Mouse (Mus musculus): ENCODE measurements around the gene Kctd5.

- TF ChIP-seq CTCF (IDR thresholded peaks at IDR 0.05; ENCODE audit: low read depth, low read length) (no peak), POLR2AphosphoS5 (IDR thresholded peaks at IDR 0.05; ENCODE audit: insufficient replicate concordance, low read depth, low read length) (no peak), GATA1 (IDR thresholded peaks at IDR 0.05; ENCODE audit: borderline replicate concordance, low read length) (no peak), TAL1 (conservative IDR thresholded peaks at IDR 0.05; ENCODE audit: low read depth, low read length) (no peak)
Observed at GRCm38 (mm10) chr17:24004071-24004665, 69.1 kb downstream of the Kctd5 start.
